Mouse (Mus musculus): ENCODE measurements around the gene Cyba.

The Cyba gene

GRCm38 (mm10) chr8:122432443-122433268 is at the start of gene Cyba:
Gene Cyba, minus strand, starts transcription at chr8:122432930.
- DNase-seq, result peak; percentile 90

- no peak for DNase-seq
Observed at GRCm38 (mm10) chr8:122482448-122482847, 49.7 kb upstream of the Cyba start.

GRCm38 (mm10) chr8:122475580-122476320 is 43.0 kb upstream of the Cyba start, which contains the start of the genes Rnf166 and Ctu2:
Gene Rnf166, minus strand, starts transcription at chr8:122476064.
Gene Ctu2, plus strand, starts transcription at chr8:122476143.
- peak; percentile 98 for DNase-seq

- DNase-seq, result peak; percentile 68
Observed at GRCm38 (mm10) chr8:122474951-122475560, 42.3 kb upstream of the Cyba start.

GRCm38 (mm10) chr8:122473911-122474421 is 41.2 kb upstream of the Cyba start:
- peak; percentile 70 for DNase-seq

GRCm38 (mm10) chr8:122470691-122471090 is 38.0 kb upstream of the Cyba start:
- peak; percentile 76 for DNase-seq

- DNase-seq, result peak; percentile 88
Observed at GRCm38 (mm10) chr8:122469965-122470364, 37.2 kb upstream of the Cyba start.

GRCm38 (mm10) chr8:122469407-122469806 is 36.7 kb upstream of the Cyba start:
- no peak for DNase-seq

GRCm38 (mm10) chr8:122467816-122468215 is 35.1 kb upstream of the Cyba start:
- peak; percentile 76 for DNase-seq

GRCm38 (mm10) chr8:122464985-122465384 is 32.3 kb upstream of the Cyba start:
- peak; percentile 38 for DNase-seq

GRCm38 (mm10) chr8:122463651-122464640 is 31.2 kb upstream of the Cyba start:
- DNase-seq, result peak; percentile 68

GRCm38 (mm10) chr8:122462510-122462909 is 29.8 kb upstream of the Cyba start:
- DNase-seq, result no peak

GRCm38 (mm10) chr8:122461473-122462148 is 28.9 kb upstream of the Cyba start:
- peak; percentile 44 for DNase-seq

GRCm38 (mm10) chr8:122460524-122461472 is 28.1 kb upstream of the Cyba start, which contains the start of gene Snai3:
Gene Snai3, minus strand, starts transcription at chr8:122460733.
- DNase-seq, result peak; percentile 87

GRCm38 (mm10) chr8:122459990-122460389 is 27.3 kb upstream of the Cyba start:
- DNase-seq, result peak; percentile 60

GRCm38 (mm10) chr8:122459218-122459900 is 26.6 kb upstream of the Cyba start:
- peak; percentile 92 for DNase-seq

GRCm38 (mm10) chr8:122457171-122457570 is 24.4 kb upstream of the Cyba start:
- no peak for DNase-seq

- DNase-seq, result no peak
Observed at GRCm38 (mm10) chr8:122454409-122454808, 21.7 kb upstream of the Cyba start.

GRCm38 (mm10) chr8:122452154-122452553 is 19.4 kb upstream of the Cyba start:
- DNase-seq, result no peak

Measured in thymus, postnatal 4 days (tissue).